Mouse (Mus musculus) layer of hippocampus, adult 9-10 months (tissue): ENCODE measurements around the gene Olfr153.
"Not testable (repeated sequence)": the region's sequence is repeated elsewhere in the genome, so short reads cannot be mapped to it uniquely, and the experiment has no call there.

Experiments used
- DNase-seq: peaks from one replicate; pipeline ENCODE4 v3.0.0; 2022; ENCODE audit warnings: low spot score

The Olfr153 gene

DNA sequence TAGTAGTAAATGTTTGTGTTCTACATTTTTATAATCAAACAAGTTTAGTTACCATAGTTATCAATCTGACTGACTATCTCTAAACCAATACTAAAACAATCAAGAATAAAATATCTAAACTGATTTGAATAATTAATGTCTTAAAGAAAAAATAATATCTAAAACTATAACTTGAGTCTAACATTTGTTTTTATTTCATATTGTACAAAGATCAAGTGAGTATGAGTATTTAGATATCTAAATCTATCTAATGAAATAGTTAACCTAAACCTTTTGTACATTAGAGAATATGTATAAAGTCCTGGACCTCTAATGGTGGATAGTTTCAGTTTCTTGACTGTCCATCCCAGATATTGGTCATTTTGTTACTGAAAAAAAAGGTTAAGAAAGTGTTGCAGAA lies at the start of gene Olfr153:
Gene Olfr153 (plus strand): TSS at position 301 of the 400 bp plus-strand sequence.
- no peak for DNase-seq

GRCm38 (mm10) chr2:87482276-87482675 lies 49.3 kb upstream of the Olfr153 start:
- no peak for DNase-seq

- not testable (repeated sequence) for DNase-seq
Measured at GRCm38 (mm10) chr2:87496993-87497392, 34.6 kb upstream of the Olfr153 start, which contains the start of gene Pramel7. Gene Pramel7 (minus strand): TSS chr2:87497093.

DNA sequence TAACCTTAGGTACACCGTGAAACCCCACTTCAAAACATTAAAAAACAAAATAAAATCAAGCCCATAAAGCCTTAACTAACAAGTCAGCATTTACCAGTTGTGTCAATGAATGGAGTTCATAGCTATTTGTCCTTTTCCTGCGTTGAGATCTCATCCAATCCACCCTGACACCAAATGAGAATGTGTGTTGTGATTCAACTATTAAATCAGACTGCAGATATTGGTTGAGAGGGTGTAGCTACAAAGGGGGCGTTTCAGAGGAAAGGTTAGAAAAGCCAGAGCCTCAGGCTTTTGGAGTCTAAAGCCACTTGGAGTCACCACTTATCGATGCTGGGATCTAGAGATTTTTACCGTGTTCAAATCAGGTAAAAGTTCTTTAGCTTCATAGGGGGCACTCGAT lies 25.3 kb upstream of the Olfr153 start, which contains the start of gene Pramel6:
Gene Pramel6 (plus strand): TSS at position 301 of the 400 bp plus-strand sequence.
- no peak for DNase-seq

- no peak for DNase-seq
Measured at GRCm38 (mm10) chr2:87515046-87515445, 16.6 kb upstream of the Olfr153 start.

DNA sequence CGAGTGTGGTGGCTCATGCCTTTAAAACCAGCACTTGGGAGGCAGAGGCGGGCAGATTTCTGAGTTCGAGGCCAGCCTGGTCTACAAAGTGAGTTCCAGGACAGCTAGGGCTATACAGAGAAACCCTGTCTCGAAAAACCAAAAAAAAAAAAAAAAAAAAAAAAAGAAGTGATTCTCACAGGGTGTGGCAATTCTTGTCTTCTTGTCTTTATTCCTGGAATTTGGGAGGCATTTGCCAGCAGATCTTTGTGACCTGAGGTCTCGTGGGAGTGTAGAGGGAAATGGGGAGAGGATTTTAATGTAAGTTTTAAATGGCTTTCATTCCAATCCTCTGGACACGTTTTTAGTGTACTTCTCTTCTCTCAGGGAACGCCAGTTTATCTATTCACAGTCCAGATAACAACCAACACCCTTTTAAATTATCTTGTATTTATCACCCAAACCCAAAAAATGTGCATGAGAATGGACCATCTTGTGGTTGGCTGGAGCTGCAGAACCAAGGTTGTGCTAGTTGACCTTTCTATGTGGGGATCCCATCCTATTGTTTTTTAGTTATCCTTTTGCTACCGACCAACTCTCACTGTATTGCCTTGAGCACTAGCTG lies 16.0 kb upstream of the Olfr153 start:
- DNase-seq: no peak

DNA sequence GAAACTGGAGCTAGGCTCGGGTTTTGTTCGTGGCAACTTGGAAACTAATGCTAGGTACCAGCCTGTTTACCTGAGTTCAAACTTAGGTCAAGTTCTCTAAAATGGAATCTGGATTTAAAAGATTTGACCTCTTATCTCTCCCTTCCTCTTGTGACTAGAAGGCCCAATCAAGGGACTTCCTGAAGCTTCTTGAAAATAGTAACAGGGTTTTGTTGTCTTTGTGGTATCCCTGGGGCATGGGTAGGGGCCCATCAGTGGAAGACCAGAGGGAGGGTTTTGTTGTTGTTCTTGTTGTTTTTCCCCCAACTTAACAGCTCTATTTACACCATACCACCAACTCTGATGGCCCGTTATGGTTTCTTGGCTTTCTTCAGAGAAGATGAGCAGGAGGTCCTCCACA lies 15.0 kb upstream of the Olfr153 start:
- DNase-seq: no peak

GRCm38 (mm10) chr2:87520651-87521050 lies 10.9 kb upstream of the Olfr153 start:
- no peak for DNase-seq

- DNase-seq: not testable (repeated sequence)
Measured at GRCm38 (mm10) chr2:87525899-87526616, 5.5 kb upstream of the Olfr153 start.

GRCm38 (mm10) chr2:87534826-87535225 lies 3.2 kb downstream of the Olfr153 start:
- no peak for DNase-seq

GRCm38 (mm10) chr2:87545442-87545841 lies 13.8 kb downstream of the Olfr153 start, which contains the start of gene Olfr1128:
Gene Olfr1128 (minus strand): TSS chr2:87545542.
- DNase-seq: no peak

GRCm38 (mm10) chr2:87573602-87574001 lies 42.0 kb downstream of the Olfr153 start, which contains the start of gene Olfr1129:
Gene Olfr1129 (plus strand): TSS chr2:87573902.
- not testable (repeated sequence) for DNase-seq
